Mouse (Mus musculus): Measurements from ENCODE around the gene Prima1. TPM values are rescaled to one million over a fixed set of nuclear protein-coding genes. Genes with fewer than 3 reads are reported as not detected.
A peak's percentile ranks its signal among the peaks of the same experiment; 100 is the strongest.

The Prima1 gene
- polyA plus RNA-seq, 1 experiment from 2014 or later, result 0.33 TPM

GRCm38 (mm10) chr12:103155406-103155805 is 86.5 kb downstream of the Prima1 start:
- Histone ChIP-seq H3K27ac (ENCODE audit: low read depth, low read length) (no peak overlapping the region), H3K36me3 (ENCODE audit: control insufficient read depth, insufficient read depth, low read length) (0 out of 2 replicates have a peak, but pooled peaks cover 2% of the 10 kb centered on the region), H3K4me3 (ENCODE audit: low read depth, low read length) (no peak overlapping the region), H3K4me2 (ENCODE audit: low read length) (no peak overlapping the region), H3K9ac (ENCODE audit: low read length) (no peak overlapping the region), H3K27me3 (replicated peaks; ENCODE audit: control insufficient read depth, insufficient read depth, low read length) (no peaks in the 10 kb centered on the region), H3K9me3 (replicated peaks; ENCODE audit: control insufficient read depth, low read length) (no peaks in the 10 kb centered on the region), H3K4me1 (ENCODE audit: control insufficient read depth, insufficient read depth, low read length) (peaks cover 9% of the 10 kb centered on the region)
- ATAC-seq (0 out of 2 replicates have a peak, but pooled peaks have one; percentile 25), DNase-seq (ENCODE audit: low spot score) (peak; percentile 41)
- whole genome bisulfite sequencing, result 78% methylated on average over 3 of the region's 3 CpGs

- no peaks in the 10 kb centered on the region for H3K27me3 ChIP-seq (replicated peaks; ENCODE audit: control insufficient read depth, insufficient read depth, low read length)
- DNase-seq (ENCODE audit: low spot score), result no peak
- H3K9ac ChIP-seq (ENCODE audit: low read length), result no peak overlapping the region
- H3K4me2 ChIP-seq (ENCODE audit: low read length), result no peak overlapping the region
- H3K4me1 ChIP-seq (ENCODE audit: control insufficient read depth, insufficient read depth, low read length), result peaks cover 9% of the 10 kb centered on the region
- H3K9me3 ChIP-seq (replicated peaks; ENCODE audit: control insufficient read depth, low read length), result no peaks in the 10 kb centered on the region
- no peak for ATAC-seq
- no peak overlapping the region for H3K4me3 ChIP-seq (ENCODE audit: low read depth, low read length)
- no peak overlapping the region for H3K27ac ChIP-seq (ENCODE audit: low read depth, low read length)
- 0 out of 2 replicates have a peak, but pooled peaks cover 2% of the 10 kb centered on the region for H3K36me3 ChIP-seq (ENCODE audit: control insufficient read depth, insufficient read depth, low read length)
- 71% methylated on average over 2 of the region's 2 CpGs for WGBS
These were observed 87.0 kb downstream of the Prima1 start for GRCm38 (mm10) chr12:103154927-103155326.

- WGBS, result 84% methylated on average over 2 of the region's 2 CpGs
- H3K9me3 ChIP-seq (replicated peaks; ENCODE audit: control insufficient read depth, low read length), result peaks cover 4% of the 10 kb centered on the region; the same call in 1 of the 2 replicates
- ATAC-seq (no peak), DNase-seq (ENCODE audit: low spot score) (no peak)
- H3K4me3 ChIP-seq (ENCODE audit: low read depth, low read length), result no peak overlapping the region
- H3K4me2 ChIP-seq (ENCODE audit: low read length), result no peak overlapping the region
- H3K27me3 ChIP-seq (replicated peaks; ENCODE audit: control insufficient read depth, insufficient read depth, low read length), result no peaks in the 10 kb centered on the region
- H3K4me1 ChIP-seq (ENCODE audit: control insufficient read depth, insufficient read depth, low read length), result no peaks in the 10 kb centered on the region
- H3K27ac ChIP-seq (ENCODE audit: low read depth, low read length), result no peak overlapping the region
- no peak overlapping the region for H3K9ac ChIP-seq (ENCODE audit: low read length)
- peaks cover 24% of the 10 kb centered on the region for H3K36me3 ChIP-seq (ENCODE audit: control insufficient read depth, insufficient read depth, low read length)
These were observed 91.7 kb downstream of the Prima1 start for GRCm38 (mm10) chr12:103150247-103150646.

Other genes starting within 250 kb of the Prima1 start
- gene Fam181a, start 68.8 kb upstream of the Prima1 start, polyA plus RNA-seq (2014; fragmentation: Nextera tagmentation; extraction: Ambion mirVana), result 5.2 and 5.5 TPM in 2 replicates
- gene Asb2, start 113.9 kb upstream of the Prima1 start, polyA plus RNA-seq (2014; fragmentation: Nextera tagmentation; extraction: Ambion mirVana), result 0.69 and 1.0 TPM in 2 replicates
- gene Otub2, start 146.5 kb upstream of the Prima1 start, polyA plus RNA-seq (2014; fragmentation: Nextera tagmentation; extraction: Ambion mirVana), result 20.8 and 23.4 TPM in 2 replicates
- gene 9330161L09Rik, start 165.7 kb upstream of the Prima1 start, polyA plus RNA-seq (2014; fragmentation: Nextera tagmentation; extraction: Ambion mirVana), result 1.2 and 1.3 TPM in 2 replicates
- 103 and 110 TPM in 2 replicates for gene Ddx24, start 183.7 kb upstream of the Prima1 start, polyA plus RNA-seq (2014; fragmentation: Nextera tagmentation; extraction: Ambion mirVana)
- gene Ifi27, start 192.1 kb upstream of the Prima1 start, polyA plus RNA-seq (2014; fragmentation: Nextera tagmentation; extraction: Ambion mirVana), result 7.1 and 9.4 TPM in 2 replicates
- gene Ifi27l2a, start 201.5 kb upstream of the Prima1 start, polyA plus RNA-seq (2014; fragmentation: Nextera tagmentation; extraction: Ambion mirVana), result 3.3 and 4.9 TPM in 2 replicates
- not detected in 2 replicates for gene Ifi27l2b, start 215.1 kb upstream of the Prima1 start, polyA plus RNA-seq (2014; fragmentation: Nextera tagmentation; extraction: Ambion mirVana)